Mouse (Mus musculus) heart, adult 18-20 months (tissue): ENCODE results near the gene Ntm. TPM values are rescaled to one million over a fixed set of nuclear protein-coding genes. Genes with fewer than 3 reads are reported as not detected.

Source experiments
- DNase-seq, 2 experiments: peaks; one replicate each; pipeline ENCODE4 v3.0.0; 2021 to 2022; ENCODE audit warnings: mixed read lengths in 1 of 2
- total RNA-seq, 2 experiments: library from RNA; stranded (reverse); gene quantifications; 2 replicates each; pipeline ENCODE4 v1.2.3; 2021

Gene Ntm
- total RNA-seq, 2 experiments from 2014 or later = 2.2 TPM

DNA sequence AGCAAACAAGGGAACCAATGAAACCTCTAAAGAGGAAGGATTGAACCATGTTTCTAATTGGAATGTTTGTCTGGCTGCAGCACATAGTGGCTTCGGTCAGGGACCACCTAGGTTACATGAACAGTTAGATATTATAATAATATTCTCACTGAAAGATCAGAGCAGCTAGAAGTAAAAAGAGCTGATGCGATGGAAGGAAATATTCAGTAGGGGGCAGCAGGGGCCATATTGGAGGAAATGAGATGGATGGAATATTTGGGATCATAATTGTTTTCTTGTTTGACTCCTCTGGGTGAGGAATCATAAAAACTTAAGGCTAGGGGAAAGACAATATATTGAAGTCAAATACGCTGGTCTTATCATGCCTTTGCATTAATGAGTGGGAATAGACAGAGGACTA lies 726.2 kb downstream of the Ntm start:
- no peak for DNase-seq

DNA sequence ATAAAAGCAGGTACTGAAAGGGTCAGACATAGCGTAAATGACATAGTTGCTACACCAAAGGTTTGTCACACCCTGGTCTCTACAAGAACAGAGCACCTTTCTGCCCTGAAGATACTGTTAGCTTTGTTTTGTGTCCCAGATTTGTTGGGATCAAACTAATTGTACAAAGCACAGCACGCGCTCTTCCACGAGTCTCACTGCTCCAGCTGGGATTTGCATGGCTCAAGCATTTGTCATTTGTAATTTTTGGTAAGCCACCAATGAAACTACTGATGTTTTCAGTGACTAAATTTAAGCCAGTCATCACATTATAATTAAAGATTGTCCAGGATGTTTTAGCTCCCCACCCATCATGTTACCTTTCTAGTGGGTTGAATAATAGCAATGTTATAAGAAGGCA lies 735.2 kb downstream of the Ntm start:
- DNase-seq = no peak

DNA sequence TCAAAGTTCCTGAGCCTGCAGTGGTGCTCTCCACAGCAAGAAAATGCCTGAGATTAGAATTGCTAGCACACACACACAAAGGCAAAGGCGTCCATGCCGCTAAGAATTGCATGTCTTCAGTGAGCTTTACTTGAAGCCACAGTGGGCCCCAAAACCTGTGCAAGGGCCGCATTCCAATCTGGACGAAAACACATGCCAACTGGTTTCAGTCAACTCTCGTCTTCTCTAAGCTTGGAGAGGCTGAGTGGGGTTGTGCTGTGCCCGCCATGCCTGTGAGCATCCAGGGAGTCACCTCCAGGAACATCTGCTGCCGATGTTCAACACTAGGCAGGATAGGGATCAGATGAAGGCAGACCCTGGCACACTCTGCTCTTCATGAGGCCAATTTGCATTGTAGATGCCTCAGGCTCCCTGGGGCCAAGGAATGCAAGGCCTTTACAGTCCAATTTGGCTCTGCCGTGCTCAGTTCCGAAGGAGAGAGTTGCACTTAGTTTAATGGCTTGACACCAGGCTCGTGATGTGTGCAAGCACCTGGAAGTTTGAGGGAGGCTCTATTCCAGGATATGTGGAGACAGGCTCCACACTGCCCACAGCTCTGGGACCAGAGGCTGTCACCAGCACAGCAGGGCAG lies 739.9 kb downstream of the Ntm start:
- no peak for DNase-seq

DNA sequence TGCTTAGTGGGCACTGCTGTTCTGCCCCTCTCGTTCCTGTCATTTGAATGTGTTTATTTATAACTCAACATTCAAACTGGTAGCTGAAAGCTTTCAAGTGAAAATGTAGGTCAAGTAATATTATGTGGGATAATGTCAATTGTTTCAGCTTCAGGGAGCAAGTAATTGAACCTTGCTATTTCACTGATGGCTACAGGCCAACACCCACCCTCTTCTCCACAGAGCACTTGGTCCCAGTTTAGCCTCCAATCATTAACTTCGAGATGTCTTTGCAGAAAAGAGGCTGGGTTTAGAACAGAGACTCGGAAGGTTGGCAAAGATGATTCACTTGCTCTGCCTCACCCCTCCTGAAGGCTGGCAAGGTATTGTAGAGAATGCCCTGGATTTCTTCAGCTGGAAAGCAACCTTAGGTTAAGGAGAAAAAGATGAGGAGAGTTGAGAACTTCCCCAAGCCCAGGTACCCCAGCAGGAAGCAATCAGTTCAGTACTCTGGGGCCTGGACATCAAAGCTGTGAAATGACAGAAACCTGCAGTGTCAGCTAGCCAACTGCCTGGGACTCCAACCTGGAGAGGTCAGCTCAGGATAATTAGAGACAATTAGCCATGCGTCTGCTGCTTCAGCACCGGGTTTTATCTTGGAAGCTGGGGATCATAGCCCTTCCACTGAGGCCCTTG lies 741.9 kb downstream of the Ntm start:
- peak in 1 of 2 experiments; percentile 13 for DNase-seq

DNA sequence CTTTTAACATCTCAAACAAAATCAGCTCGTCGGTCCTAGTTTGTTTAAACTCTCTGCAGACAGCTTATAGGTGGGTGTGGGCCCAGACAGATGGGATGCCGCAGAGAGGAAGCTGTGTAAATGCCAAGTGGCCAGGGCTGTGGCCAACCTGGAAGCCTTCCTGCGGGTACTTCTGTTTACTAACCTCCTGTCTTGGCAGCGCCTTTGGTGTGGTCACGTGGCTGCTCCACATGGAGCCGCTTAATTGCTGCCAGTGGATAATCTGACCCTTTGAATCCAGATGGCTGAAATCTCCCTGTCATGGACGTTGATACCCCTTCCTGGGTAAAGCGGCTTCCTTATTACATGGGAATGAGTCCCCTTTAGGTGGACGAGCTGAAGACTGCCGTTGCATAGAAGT lies 742.4 kb downstream of the Ntm start:
- peak; percentile 74 to 76 for DNase-seq

DNA sequence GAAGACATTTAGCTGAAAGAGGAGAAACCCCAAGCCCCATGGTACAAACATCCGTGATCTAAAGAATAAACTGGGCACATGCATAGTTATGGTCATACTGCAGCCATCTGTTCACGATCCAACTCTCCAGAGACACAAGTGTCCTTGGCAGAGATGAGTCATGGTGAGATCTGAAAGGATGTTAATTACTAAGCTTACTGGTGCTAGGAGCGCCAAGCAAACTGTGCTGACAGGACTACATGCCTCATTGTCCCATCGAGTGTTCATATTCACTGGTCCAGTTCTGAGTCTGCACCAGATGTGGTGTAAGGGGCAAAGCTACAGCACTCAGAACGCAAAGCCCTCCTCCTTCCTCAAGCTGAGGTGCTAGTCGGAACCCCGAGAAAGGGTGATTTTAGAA lies 745.0 kb downstream of the Ntm start:
- no peak for DNase-seq

DNA sequence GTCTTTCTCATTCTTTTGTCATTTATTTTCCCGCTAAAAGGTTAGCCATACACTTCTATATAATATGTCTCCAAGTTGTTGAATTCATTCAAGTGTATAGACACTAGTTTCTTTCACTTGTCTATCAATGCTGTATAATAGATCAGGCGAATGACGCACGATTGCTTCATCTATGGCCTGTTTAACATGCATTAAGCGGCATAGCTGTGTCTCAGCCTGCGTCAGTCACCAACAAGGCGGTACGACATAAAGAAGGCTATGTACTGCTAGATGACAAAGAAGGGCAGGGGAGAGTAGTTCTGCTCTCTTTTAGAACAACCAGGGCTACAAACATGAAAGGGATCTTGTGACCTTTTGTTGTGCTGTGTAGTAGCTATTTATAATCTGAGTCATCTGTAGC lies 746.4 kb downstream of the Ntm start:
- DNase-seq = peak; percentile 23 to 28

DNA sequence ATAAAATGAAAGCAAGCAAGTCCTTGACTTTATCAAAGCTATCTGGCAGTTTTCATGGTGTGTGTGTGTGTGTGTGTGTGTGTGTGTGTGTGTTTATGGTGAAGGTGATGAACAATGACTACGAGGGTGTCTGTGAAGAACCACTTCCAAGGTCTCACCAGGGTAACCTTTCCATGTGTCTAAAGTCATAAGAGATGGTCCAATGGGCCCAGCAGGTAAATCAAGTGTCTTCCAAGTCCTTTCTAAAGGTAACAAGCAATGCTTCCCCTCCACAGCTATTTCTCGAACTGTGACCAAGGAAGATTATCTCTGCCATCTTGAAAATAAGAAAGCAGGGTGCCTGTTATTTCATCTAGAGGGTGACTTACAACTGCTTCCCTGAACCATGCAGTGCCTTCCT lies 747.1 kb downstream of the Ntm start:
- DNase-seq = no peak

DNA sequence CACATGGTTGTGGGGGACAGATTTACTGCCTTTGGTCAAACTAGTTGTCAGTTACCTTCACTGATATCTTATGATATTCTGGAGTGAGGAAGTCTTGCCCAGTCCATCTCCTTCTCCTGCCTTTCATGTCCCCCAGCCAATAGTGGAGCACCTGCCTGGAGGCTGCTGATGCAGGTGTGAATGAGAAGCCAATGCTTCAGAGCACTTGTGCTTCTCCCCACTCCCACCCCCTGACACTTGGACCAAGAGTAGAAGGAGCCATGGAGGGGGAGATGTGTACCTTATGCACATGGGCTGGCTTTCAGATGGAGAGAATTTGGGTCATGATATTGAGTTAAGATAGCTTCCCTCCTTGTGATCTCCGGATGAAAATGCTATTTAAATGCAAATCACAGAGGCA lies 747.7 kb downstream of the Ntm start:
- no peak for DNase-seq

DNA sequence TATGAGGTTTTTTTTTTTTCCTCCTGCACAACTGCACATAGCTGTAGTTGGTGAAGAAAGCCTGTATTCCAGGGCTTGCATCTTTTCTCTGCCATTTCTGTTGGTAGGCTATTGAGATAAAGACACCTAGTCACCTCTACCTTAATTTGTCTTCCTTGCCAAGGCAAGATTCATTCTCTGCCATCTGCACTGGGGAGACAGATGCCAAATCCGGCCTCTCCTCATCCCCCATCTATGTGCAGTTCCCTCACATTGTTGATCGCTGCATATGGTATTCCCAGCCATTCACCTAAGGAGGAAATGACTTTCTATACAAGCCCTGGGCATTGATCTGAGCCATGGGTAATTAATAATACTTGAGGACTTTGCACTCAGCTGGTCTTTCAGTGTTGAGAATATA lies 753.7 kb downstream of the Ntm start:
- no peak for DNase-seq

DNA sequence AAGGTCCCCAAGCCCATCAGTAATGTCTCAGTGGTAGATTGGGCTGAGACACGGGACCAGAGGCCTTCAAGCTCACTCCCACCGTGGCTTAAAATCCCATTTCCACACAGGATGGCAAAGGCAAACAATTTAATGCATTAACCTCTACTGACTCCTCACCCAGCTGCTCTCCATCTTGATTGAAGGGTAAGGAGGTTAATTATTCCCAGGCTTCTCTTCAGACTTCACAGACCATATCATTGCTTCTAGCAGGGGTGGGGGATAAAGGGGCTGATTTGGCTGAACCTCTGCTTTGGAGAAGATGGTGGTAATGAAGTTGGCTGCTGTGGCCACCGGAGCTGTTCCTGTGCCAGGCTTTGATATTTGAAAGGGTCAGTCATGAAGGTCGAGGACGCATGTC lies 754.8 kb downstream of the Ntm start:
- DNase-seq = no peak

DNA sequence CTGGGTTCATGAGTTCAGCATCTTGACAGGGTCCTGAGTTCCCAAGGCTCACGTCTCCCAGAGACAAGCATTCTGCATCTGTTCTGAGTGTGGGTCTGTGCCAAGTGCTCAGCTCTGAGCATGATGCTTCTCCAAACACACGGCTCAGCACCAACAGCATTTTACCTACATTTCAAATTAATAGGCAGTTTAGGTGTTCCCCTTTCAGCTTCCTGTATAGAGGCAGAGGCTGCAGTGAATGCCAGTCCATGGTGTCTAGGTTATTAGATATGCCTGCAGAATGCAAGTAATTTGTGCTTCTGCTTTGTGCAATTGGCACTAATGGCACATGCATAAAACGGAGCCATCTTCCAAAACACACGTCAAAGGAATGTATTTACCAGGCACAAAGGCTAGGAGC lies 757.3 kb downstream of the Ntm start:
- no peak for DNase-seq

DNA sequence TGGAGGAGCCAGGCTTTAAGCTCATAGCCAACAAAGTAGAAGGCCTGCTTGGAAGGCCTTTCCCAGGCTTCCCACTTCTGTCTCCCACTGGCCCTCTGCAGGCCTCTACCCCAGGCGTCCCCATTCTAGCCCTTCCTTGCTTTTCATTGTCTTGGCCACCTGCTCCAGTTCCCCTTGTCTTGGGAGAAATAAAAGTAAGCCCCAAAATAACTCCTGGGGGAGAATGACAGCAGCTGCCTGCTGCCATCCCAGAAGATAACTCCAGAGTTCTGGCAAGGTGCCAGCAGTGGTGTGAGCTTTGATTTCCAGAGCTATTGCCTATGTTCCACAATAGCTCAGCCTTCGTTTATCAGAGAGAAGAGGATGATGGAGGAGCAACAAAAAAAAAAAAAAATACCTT lies 760.7 kb downstream of the Ntm start:
- peak; percentile 6 to 26 for DNase-seq

DNA sequence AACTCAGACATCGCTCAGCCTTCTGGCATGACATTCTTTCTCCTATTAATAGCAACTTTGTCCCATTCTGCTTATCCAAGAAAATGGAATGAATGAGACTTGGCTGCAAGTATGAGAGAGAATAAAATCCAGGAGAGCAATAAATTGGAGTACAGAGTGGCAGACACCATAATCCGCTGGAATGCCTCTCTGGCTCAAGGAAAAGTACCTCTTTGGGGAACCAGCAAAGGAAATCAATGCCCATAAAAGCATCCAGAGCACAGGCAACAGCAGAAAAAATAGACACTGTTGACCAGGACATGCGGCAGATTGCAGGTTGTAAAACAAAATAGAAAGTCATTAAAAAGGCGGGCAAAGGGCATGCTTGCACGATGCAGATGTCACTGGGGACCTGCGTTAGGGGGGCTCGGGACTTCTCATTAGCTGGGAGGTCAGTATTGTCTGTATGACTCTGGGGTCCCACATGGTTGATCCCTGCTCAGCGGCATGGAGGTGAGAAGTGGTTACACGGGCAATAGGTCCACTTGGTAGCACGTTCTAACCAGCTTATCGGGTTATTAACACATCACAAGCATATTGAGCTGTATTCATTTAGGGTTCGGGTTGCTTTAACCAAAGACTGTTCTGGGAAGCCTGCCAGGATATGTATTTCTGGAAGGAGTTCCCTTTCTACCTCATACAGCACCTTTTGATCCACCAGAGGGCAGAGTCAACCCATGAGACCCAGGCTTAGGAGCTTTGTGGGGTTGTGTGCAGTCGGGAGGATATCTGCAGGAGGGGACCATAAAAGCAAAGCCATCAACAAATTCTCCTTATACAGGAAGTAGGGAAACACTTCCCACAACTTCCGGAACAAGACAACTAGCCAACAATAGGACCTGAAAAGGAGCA lies 761.5 kb downstream of the Ntm start:
- DNase-seq = peak; percentile 42 to 66

DNA sequence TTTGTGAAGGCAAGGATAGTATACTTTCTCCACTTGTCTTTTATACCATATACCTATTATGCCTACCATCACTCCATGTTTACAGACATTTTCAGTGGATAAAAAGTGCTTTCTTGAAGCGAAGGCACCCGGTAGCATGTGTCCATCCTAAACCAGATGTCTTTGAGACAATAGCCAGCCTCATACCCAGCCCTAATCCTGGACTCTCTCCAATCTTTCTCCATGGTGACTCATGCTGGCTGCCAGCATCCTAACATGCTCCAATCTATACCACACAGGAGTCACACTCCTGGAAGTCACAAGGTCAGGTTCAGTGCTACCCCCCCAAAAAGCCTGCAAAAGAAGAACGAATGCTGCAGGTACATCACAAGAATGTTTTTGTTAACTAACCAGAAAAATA lies 765.9 kb downstream of the Ntm start:
- no peak for DNase-seq

DNA sequence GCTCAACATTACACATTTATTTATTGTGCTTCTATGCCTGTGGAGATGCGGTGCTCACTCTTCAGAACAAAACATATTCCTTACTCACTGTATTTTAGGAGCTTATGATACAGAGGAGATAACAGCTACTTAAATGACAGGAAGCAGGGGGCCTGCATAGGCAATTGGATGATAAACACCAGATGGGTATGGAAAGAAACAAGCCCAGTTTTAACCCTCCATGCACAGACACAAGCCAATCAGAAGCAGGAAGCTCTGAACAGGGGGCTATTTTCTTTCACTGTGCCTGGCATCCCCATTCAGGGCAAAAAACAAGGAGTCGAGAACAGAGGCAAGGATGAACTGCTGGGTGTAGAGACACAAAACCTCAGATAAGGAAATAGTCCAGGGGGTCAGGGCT lies 768.7 kb downstream of the Ntm start:
- no peak for DNase-seq

DNA sequence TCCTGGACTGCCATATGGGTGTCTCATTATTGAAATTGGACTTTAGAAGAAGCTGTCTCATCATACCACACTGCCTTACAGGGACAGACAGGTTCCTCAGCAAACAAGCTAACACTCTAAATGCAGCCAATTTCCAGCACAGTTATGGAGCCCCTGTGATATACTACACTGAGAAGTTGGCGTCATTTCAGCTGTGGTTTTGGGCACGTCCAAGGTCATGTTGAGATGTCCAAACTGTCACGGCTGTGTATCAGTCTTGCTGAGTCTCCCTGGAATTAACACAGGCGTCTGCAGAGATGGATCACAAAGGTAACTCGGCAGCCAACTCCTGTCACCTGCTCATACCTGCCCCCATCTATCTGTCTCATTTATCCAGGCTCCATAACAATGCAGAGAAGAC lies 779.9 kb downstream of the Ntm start:
- no peak for DNase-seq

DNA sequence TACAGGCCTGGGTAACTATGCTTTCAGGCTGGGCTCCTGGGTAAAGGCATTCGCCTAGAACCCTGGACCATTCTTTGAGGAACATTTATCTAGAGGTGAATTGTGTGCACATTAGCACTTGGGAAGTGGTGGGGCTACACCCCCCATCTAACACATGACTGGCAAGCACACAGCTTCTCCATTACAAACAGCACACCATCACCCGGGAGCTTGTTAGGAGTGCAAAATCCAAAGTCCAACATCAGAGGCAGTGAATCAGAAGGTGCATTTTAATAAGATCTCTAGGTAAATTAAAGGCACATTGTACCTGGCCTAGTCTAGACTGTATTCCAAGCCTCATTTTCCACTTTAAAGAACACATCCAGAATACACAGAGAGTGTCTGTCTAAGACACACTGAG lies 781.3 kb downstream of the Ntm start:
- DNase-seq = no peak

DNA sequence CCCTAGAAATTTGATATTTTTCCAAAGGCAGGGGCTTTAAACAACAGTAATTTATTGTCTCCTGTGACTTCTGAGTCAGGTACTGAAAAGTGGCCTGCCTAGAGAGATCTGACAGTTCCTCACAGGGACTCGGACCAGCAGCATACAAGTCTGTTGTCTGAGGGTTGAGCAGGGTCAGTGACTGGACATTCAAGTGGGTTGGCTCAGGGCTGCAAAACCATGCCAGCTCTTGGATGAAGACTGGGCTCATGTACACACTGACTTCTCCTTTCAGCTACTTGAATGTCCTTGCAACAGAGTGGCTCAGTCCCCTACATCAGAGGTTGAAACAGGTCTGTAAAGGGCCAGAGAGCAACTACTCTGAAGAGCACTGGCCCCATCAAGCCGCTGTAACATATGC lies 797.2 kb downstream of the Ntm start:
- peak; percentile 15 to 56 for DNase-seq

DNA sequence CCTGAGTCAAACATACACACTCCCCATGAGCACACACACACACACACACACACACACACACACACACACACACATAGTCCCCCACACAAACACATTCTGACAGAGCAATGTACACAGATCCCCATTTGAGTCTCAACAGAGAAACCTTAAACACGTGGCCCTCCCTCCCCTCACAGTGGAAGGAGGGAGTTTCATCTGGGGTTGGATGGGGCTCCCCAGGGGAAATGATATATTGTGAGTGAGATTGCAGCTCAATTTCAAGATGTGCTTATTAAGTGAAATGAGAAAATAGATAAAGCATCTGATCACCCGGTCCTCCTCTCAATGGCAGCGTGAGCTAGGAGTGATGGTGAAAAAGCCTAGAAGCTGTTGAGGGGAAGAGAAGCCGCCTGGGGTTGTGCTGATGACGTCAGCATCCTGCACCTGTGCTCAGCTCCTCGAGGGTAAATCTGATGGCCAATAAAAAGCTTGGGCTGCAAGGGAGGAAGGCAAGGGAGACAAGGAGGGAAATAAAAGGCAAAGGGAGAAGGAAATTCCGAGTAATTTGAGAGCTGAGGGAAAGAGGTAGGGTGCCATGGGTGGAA lies 801.8 kb downstream of the Ntm start:
- no peak for DNase-seq

DNA sequence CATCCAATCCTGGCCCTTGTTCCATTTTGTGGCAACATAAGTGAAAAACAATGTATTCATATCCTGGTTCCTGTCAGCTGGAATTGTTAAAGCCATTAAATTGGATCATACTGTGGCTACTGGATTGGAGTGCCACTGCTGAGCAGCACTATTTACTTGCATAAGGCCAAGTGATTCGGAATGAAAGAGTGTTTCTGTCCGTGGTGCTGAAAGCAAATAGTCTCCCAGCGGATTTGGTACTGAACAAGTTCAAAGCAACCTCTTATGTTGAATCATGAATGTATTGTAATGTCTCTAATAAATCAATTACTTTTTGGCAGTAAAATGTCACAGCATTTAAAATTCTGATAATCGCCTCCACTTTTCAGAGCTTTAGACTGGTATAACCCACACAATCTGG lies 817.0 kb downstream of the Ntm start:
- DNase-seq = peak; percentile 5 to 51

DNA sequence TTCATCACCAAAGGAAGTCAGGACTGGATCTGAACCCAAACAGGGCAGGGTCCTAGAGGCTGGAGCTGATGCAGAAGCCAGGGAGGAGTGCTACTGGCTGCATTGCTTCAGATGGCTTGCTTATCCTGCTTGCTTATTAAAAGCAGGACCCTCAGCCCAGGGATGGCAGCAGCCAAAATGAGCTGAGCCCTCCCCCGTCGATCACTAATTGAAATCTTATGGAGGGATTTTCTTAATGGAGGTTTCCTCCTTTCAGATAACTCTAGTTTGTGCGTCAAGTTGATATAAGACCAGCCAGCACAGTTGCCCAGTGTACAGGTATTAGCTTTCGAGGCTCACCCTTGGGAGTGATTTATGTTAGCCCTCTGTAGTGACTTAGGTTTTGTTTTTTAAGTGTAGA lies 826.9 kb downstream of the Ntm start:
- DNase-seq = no peak

DNA sequence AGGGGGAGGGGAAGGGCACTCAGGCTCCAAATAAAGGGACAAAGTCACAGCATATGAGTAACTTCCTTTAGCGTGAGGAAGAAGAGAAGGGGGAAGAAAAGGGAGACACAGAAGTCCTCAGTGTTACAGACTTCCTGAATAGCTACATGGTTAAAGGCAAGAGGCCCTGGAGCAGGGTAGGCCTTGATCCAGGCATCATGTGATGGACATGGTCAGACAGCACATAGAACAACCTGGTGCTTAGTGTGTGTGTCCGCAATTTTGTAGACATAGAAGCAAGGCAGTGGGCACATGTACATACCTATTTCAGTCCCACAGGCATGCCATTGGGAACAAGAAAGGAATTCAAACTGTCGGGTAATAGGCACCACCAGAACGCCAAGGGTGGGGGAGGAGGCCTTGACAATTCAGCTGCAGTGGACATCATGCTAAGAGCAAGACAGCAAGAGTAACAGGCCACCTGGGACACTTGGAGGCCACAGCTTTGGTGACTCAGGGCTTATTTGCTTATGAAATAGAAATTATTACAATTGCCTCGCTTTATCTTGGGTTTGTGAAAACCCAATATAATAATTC lies 832.1 kb downstream of the Ntm start:
- DNase-seq = no peak
